In the genomic region with DNA sequence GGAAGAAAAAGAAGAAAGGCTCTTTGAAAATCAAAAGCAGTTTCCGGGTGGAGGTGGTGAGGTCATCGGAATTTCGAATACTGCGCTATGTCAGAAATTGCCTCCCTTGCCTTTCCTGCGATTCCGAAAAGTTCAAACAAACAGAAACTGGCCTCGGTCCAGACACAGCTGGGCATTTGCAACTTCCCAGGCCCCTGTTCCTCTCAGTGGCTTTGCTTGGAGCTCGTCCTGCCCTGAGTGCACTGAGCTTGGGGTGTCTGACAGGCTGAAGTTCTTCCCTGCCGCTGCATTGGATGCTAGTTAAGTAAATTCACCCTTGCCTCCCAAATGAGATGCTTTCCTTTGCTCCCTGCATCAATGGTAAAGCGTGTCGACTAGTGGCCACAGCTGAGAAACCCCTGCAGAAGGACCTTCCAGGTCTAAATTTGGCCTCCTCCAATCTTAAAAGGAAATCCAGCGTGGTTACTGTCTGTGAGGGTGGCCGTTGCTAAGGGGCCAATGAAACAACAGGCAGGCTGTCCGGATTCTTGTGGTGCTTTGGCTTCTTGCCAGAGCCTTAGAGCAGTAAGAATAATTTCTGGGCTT, we compare ENCODE assay signal across 8 mouse cellular contexts. TPM values are rescaled to one million over a fixed set of nuclear protein-coding genes. Genes with fewer than 3 reads are reported as not detected.
A peak's percentile ranks its signal among the peaks of the same experiment; 100 is the strongest.
DNase-seq lines count a peak whose midpoint lies in the region; ATAC-seq and TF ChIP-seq lines count a peak whose summit lies in the region.

No protein-coding gene starts in this region.

- no peaks in the 10 kb centered on the region for H3K9me3 ChIP-seq in liver, embryonic 12.5 days (replicated peaks)
- H3K9me3 ChIP-seq in heart, embryonic 16.5 days (replicated peaks; ENCODE audit: control insufficient read depth, low read length) = no peaks in the 10 kb centered on the region
- H3K9me3 ChIP-seq in kidney, postnatal 0 days (replicated peaks; ENCODE audit: low read length) = no peaks in the 10 kb centered on the region
- H3K9me3 ChIP-seq in stomach, postnatal 0 days (ENCODE audit: control insufficient read depth, low read length) = no peaks in the 10 kb centered on the region

- no peaks in the 10 kb centered on the region for H3K4me1 ChIP-seq in liver, embryonic 12.5 days
- peaks cover 7% of the 10 kb centered on the region; the same call in 1 of the 2 replicates for H3K4me1 ChIP-seq in embryonic fibroblast, embryonic 13.5 days (ENCODE audit: control insufficient read depth, insufficient read depth, low read length)
- H3K4me1 ChIP-seq in heart, embryonic 16.5 days (ENCODE audit: control insufficient read depth, insufficient read depth, low read length) = peaks cover 18% of the 10 kb centered on the region
- peaks cover 6% of the 10 kb centered on the region for H3K4me1 ChIP-seq in kidney, postnatal 0 days (replicated peaks; ENCODE audit: insufficient read depth, low read length)
- no peaks in the 10 kb centered on the region; the same call in none of the 2 replicates for H3K4me1 ChIP-seq in stomach, postnatal 0 days (replicated peaks; ENCODE audit: control insufficient read depth, insufficient read depth)

- no peak overlapping the region for H3K4me3 ChIP-seq in liver, embryonic 12.5 days
- H3K4me3 ChIP-seq in embryonic fibroblast, embryonic 13.5 days (ENCODE audit: insufficient read depth, low read length) = no peak overlapping the region
- peak overlapping the region; percentile 33 for H3K4me3 ChIP-seq in heart, embryonic 16.5 days (ENCODE audit: low read length)
- H3K4me3 ChIP-seq in kidney, postnatal 0 days (replicated peaks; ENCODE audit: low read depth, low read length) = no peak overlapping the region
- no peak overlapping the region for H3K4me3 ChIP-seq in stomach, postnatal 0 days (ENCODE audit: low read depth, low read length)

- no peak for ATAC-seq in liver, embryonic 12.5 days
- peak; percentile 72 for ATAC-seq in heart, embryonic 16.5 days (replicated peaks; ENCODE audit: extremely low read depth, insufficient read depth, low FRiP score)
- peak; percentile 50 for ATAC-seq in kidney, postnatal 0 days (replicated peaks; ENCODE audit: low FRiP score, low read depth)
- 0 out of 2 replicates have a peak, but pooled peaks have one; percentile 20 for ATAC-seq in megakaryocyte progenitor cell, adult 5-6 weeks (replicated peaks; ENCODE audit: poor library complexity)
- ATAC-seq in stomach, postnatal 0 days (ENCODE audit: low FRiP score, low TSS enrichment) = 0 out of 2 replicates have a peak, but pooled peaks have one; percentile 51

- peak; percentile 27 for DNase-seq in liver
- DNase-seq in kidney, postnatal 0 days (ENCODE audit: low spot score) = peak; percentile 89
- peak; percentile 42 for DNase-seq in stomach, postnatal 0 days (ENCODE audit: low spot score)
- DNase-seq in cerebellum, adult 9-11 months = no peak

- WGBS in liver, embryonic 12.5 days (ENCODE audit: insufficient replicate concordance) = 35% methylated on average over 14 of the region's 14 CpGs
- 13% methylated on average over 14 of the region's 14 CpGs for WGBS in heart, embryonic 16.5 days
- WGBS in kidney, postnatal 0 days = 3% methylated on average over 14 of the region's 14 CpGs
- 10% methylated on average over 14 of the region's 14 CpGs for WGBS in stomach, postnatal 0 days

- TF ChIP-seq CTCF in embryonic fibroblast, embryonic 13.5 days (IDR thresholded peaks at IDR 0.05; ENCODE audit: borderline replicate concordance, insufficient read depth, low read length) = no peak
- peak; percentile 13; the same call in 1 of the 2 replicates for TF ChIP-seq CTCF in kidney, postnatal 0 days (IDR thresholded peaks at IDR 0.05; ENCODE audit: low read depth)
- TF ChIP-seq CTCF in stomach, postnatal 0 days (IDR thresholded peaks at IDR 0.05; ENCODE audit: low read depth) = peak; percentile 56

- no peak overlapping the region for H3K4me2 ChIP-seq in liver, embryonic 12.5 days
- peak overlapping the region; percentile 63 for H3K4me2 ChIP-seq in heart, embryonic 16.5 days (ENCODE audit: low read depth, low read length)
- peak overlapping the region; percentile 25 for H3K4me2 ChIP-seq in kidney, postnatal 0 days (ENCODE audit: low read length)
- H3K4me2 ChIP-seq in stomach, postnatal 0 days (replicated peaks; ENCODE audit: low read depth) = peak overlapping the region; percentile 37; the same call in 1 of the 2 replicates

- no peaks in the 10 kb centered on the region for H3K36me3 ChIP-seq in liver, embryonic 12.5 days
- H3K36me3 ChIP-seq in heart, embryonic 16.5 days (ENCODE audit: control insufficient read depth, insufficient read depth) = no peaks in the 10 kb centered on the region
- H3K36me3 ChIP-seq in kidney, postnatal 0 days (ENCODE audit: insufficient read depth, low read length) = no peaks in the 10 kb centered on the region
- H3K36me3 ChIP-seq in stomach, postnatal 0 days (ENCODE audit: control insufficient read depth, insufficient read depth, low read length) = no peaks in the 10 kb centered on the region

- TF ChIP-seq EP300 in stomach, postnatal 0 days (optimal IDR thresholded peaks at IDR 0.05) = no peak

- no peak overlapping the region for H3K9ac ChIP-seq in liver, embryonic 12.5 days
- H3K9ac ChIP-seq in heart, embryonic 16.5 days (ENCODE audit: low read length) = peak overlapping the region; percentile 53
- H3K9ac ChIP-seq in kidney, postnatal 0 days (ENCODE audit: low read depth, low read length) = no peak overlapping the region
- peak overlapping the region; percentile 1; the same call in 1 of the 2 replicates for H3K9ac ChIP-seq in stomach, postnatal 0 days (ENCODE audit: low read length)

- H3K27ac ChIP-seq in liver, embryonic 12.5 days = no peak overlapping the region
- peak overlapping the region; percentile 47 for H3K27ac ChIP-seq in embryonic fibroblast, embryonic 13.5 days (ENCODE audit: insufficient read depth, low read length)
- peak overlapping the region; percentile 75 for H3K27ac ChIP-seq in heart, embryonic 16.5 days (ENCODE audit: low read length)
- peak overlapping the region; percentile 55 for H3K27ac ChIP-seq in kidney, postnatal 0 days
- peak overlapping the region; percentile 63; the same call in 1 of the 2 replicates for H3K27ac ChIP-seq in stomach, postnatal 0 days (replicated peaks)

- TF ChIP-seq POLR2A in embryonic fibroblast, embryonic 13.5 days (IDR thresholded peaks at IDR 0.05; ENCODE audit: low read depth, low read length) = no peak

- no peaks in the 10 kb centered on the region for H3K27me3 ChIP-seq in liver, embryonic 12.5 days (replicated peaks)
- no peaks in the 10 kb centered on the region for H3K27me3 ChIP-seq in heart, embryonic 16.5 days (ENCODE audit: control insufficient read depth, insufficient read depth, low read length)
- no peaks in the 10 kb centered on the region for H3K27me3 ChIP-seq in kidney, postnatal 0 days (ENCODE audit: insufficient read depth, low read length)
- no peaks in the 10 kb centered on the region for H3K27me3 ChIP-seq in stomach, postnatal 0 days (ENCODE audit: control insufficient read depth, insufficient read depth, low read length)

RNA-seq across cellular contexts. Expression of gene Wdr95, which starts 14.3 kb away (rescaled TPM):
- not detected in 2 replicates for polyA plus RNA-seq in liver, embryonic 12.5 days (2016; fragmentation: Nextera tagmentation; extraction: Ambion mirVana)
- polyA plus RNA-seq in embryonic fibroblast, embryonic 13.5 days (2011; ENCODE audit: insufficient read length, low read depth, missing spikeins) = not detected in 2 replicates
- 0.06 and 0.11 TPM in 2 replicates for polyA plus RNA-seq in heart, embryonic 16.5 days (2015; fragmentation: Nextera tagmentation; extraction: Ambion mirVana)
- 0.05 TPM in 1 of 2 replicates, not detected in the other for polyA plus RNA-seq in kidney, postnatal 0 days (2015; fragmentation: Nextera tagmentation; extraction: Ambion mirVana)
- total RNA-seq in megakaryocyte progenitor cell, adult 5-6 weeks (2015) = not detected in 2 replicates
- not detected in 2 replicates for total RNA-seq in megakaryocyte progenitor cell, adult 5-6 weeks (2017)
- polyA plus RNA-seq in stomach, postnatal 0 days (2015; fragmentation: Nextera tagmentation; extraction: Ambion mirVana) = not detected in 2 replicates

Comparison
In these comparisons a context has a peak if more than half of its experiments do, and no peak if none do; other contexts are left out.
1. H3K9ac ChIP-seq: peak in heart, embryonic 16.5 days (single experiment) and stomach, postnatal 0 days (single experiment); none in liver, embryonic 12.5 days (single experiment) and kidney, postnatal 0 days (single experiment).